Mouse (Mus musculus) E14TG2a.4 (cell line): ENCODE measurements at regions not wholly inside any gene's neighbourhood (a gene's known extent, or its start where the extent isn't known, plus 50 kb on each side); places are given as distances from the start of the nearest gene placed in this dataset.

ENCODE experiments used
- CTCF ChIP-seq: conservative IDR thresholded peaks from 2 replicates; pipeline ENCODE4 v1.5.1; 2014; ENCODE audit warnings: low read length
- NANOG ChIP-seq: IDR thresholded peaks from 2 replicates; pipeline ENCODE4 v1.6.1; 2014; ENCODE audit warnings: borderline replicate concordance, low read length, mixed read lengths
- POU5F1 ChIP-seq: IDR thresholded peaks from 2 replicates; pipeline ENCODE4 v1.6.1; 2014; ENCODE audit warnings: low read length, borderline replicate concordance

DNA sequence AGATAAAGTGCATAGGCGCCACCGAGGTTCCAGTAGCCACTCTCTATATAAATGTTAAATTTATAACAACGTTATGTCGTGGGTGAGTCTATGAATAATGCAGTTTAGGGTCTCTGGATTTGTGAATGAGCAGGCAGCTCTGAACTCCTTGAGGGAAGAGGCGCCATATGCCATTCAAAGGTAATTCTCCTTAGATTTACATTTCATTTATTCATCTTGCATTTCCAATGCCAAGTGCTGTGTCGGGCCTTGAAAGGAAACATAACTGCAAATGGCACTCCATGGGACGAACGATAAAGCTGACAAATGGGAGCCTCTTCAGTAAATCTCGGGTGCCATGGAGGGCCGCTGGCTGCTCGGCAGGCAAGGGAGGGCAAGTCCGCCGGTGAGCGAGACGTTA lies 216.4 kb upstream of the Nr5a2 start:
- TF ChIP-seq CTCF (no peak), NANOG (no peak), POU5F1 (no peak)
